Mouse (Mus musculus): ENCODE measurements at regions not wholly inside any gene's neighbourhood (a gene's known extent, or its start where the extent isn't known, plus 50 kb on each side); places are given as distances from the start of the nearest gene placed in this dataset.

- TF ChIP-seq CTCF (IDR thresholded peaks at IDR 0.05 in 2 of 3, conservative IDR thresholded peaks at IDR 0.05 in 1 of 3; ENCODE audit: control insufficient read depth in 1 of 3, insufficient read depth in 1 of 3, low read depth in 2 of 3, low read length in 3 of 3, poor library complexity in 1 of 3, severe bottlenecking in 1 of 3) (no peak), E2F4 (IDR thresholded peaks at IDR 0.05; ENCODE audit: borderline replicate concordance, low read depth, low read length) (no peak), POLR2A (IDR thresholded peaks at IDR 0.05; ENCODE audit: control insufficient read depth in 1 of 2, insufficient read depth in 1 of 2, low read depth in 1 of 2, low read length in 2 of 2, poor library complexity in 1 of 2) (no peak), EP300 (IDR thresholded peaks at IDR 0.05; ENCODE audit: low read depth in 1 of 2, low read length in 2 of 2) (no peak), BHLHE40 (IDR thresholded peaks at IDR 0.05; ENCODE audit: borderline replicate concordance, low read depth, low read length) (no peak), CHD2 (IDR thresholded peaks at IDR 0.05; ENCODE audit: low read length) (no peak), CHD1 (IDR thresholded peaks at IDR 0.05; ENCODE audit: low read depth, low read length) (no peak)
These were observed 241.8 kb downstream of the Gadd45g start for GRCm38 (mm10) chr13:52088319-52088718.

Measured in MEL (cell line).